Mouse (Mus musculus): ENCODE results near the gene Teddm2. TPM values are rescaled to one million over a fixed set of nuclear protein-coding genes. Genes with fewer than 3 reads are reported as not detected.
"Not testable (repeated sequence)": the region's sequence is repeated elsewhere in the genome, so short reads cannot be mapped to it uniquely, and the experiment has no call there.

The Teddm2 gene
- polyA plus RNA-seq, 1 experiment from 2014 or later, result 0.80 TPM

DNA sequence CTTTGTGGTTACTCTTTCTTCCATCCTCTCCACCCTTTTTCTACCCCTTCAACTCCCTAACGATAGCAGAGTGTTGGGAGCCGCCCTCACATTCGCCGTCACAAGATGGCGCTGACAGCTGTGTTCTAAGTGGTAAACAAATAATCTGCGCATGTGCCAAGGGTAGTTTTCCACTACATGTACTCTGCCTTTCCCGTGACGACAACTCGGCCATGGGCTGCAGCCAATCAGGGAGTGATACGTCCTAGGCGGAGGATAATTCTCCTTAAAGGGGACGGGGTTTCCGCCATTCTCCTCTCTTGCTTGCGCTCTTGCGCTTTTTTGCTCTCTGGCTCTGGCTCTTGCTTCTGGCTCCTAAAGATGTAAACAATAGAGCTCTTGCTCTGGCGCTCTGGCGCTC, 19.6 kb downstream of the Teddm2 start:
- H3K4me2 ChIP-seq (ENCODE audit: low read length); H3K27ac ChIP-seq (replicated peaks; ENCODE audit: low read depth, low read length); H3K9me3 ChIP-seq (ENCODE audit: control insufficient read depth, low read length); H3K4me3 ChIP-seq (replicated peaks; ENCODE audit: low read depth, low read length); H3K36me3 ChIP-seq (ENCODE audit: control insufficient read depth, insufficient read depth, low read length); DNase-seq; ATAC-seq (ENCODE audit: low FRiP score, low TSS enrichment); H3K4me1 ChIP-seq (ENCODE audit: control insufficient read depth, insufficient read depth, low read length); H3K27me3 ChIP-seq (ENCODE audit: control insufficient read depth, insufficient read depth, low read length); H3K9ac ChIP-seq (replicated peaks; ENCODE audit: low read length): not testable (repeated sequence)
- WGBS, result 96% methylated on average over 17 of the region's 17 CpGs

DNA sequence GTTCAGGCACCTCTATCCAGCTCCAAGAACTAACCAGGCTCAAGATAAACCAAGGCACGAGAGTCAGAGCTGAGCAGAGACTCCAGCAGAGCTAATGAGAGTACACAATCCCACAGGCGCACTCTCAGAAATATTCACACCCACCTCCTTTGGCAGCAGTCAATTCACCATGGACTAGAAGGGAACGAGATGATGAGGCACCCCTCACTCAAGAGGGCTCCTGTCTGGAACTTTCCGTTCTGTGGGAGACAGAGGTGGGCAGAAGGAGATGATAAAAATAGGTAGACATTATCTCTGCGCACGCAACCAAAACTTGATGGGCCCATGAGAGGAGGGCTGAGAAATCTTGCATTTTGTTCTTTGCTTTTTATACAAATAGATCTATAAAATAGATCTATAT, 26.0 kb downstream of the Teddm2 start, which contains the start of gene Teddm1b:
Teddm1b (plus strand) TSS at position 301 of the 400 bp plus-strand sequence.
- Histone ChIP-seq H3K27ac (replicated peaks; ENCODE audit: low read depth, low read length) (no peak within 1 kb of the TSS), H3K27me3 (ENCODE audit: control insufficient read depth, insufficient read depth, low read length) (no peaks in the 10 kb centered on the region), H3K4me2 (ENCODE audit: low read length) (no peak within 1 kb of the TSS), H3K9ac (replicated peaks; ENCODE audit: low read length) (no peak within 1 kb of the TSS), H3K4me1 (ENCODE audit: control insufficient read depth, insufficient read depth, low read length) (no peaks in the 10 kb centered on the region), H3K9me3 (ENCODE audit: control insufficient read depth, low read length) (no peaks in the 10 kb centered on the region), H3K4me3 (replicated peaks; ENCODE audit: low read depth, low read length) (no peak within 1 kb of the TSS), H3K36me3 (ENCODE audit: control insufficient read depth, insufficient read depth, low read length) (no peaks in the 10 kb centered on the region)
- 87% methylated on average over 6 of the region's 6 CpGs for WGBS
- ATAC-seq (ENCODE audit: low FRiP score, low TSS enrichment) (no peak), DNase-seq (no peak)

DNA sequence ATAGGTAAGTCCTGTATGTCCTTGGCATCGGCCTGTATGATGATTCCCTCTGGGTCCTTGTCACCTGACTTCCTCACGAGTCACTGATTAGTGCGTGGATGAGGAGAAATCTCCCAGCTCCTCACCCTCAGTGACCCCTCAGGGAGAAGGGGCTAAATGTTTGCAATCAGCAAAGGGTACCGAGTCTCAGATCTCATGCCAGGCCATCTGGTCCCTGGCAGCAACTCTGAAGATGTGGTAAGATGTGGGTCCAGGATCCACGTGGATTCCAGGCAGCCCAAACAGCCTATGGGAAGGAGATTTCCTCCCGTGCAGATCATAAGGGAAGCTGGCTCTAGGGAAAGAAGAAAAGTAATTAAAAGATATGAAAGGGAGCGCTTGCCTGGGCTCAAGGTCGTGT, 44.1 kb downstream of the Teddm2 start:
- DNase-seq (no peak), ATAC-seq (ENCODE audit: low FRiP score, low TSS enrichment) (no peak)
- no peaks in the 10 kb centered on the region for H3K9me3 ChIP-seq (ENCODE audit: control insufficient read depth, low read length)

DNA sequence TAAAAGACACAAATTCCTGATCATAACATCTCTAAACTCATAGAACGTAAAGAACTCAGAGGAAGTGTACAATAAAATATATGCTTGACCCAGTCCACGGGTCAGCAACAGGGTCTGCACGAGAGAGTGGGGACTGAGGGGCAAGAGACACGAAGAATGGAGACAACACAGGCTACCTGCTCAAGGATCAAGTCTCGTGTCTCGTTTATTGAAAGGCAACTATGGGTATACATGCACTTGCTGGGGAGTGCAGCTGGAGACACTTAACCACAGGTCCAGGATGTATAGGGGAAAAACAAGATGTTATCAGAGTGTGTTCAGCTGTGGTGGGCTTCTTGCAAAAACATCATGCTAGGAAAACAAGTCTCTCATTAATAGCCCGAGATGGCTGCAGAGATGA, 47.3 kb downstream of the Teddm2 start:
- 91% methylated on average over 7 of the region's 7 CpGs for WGBS
- not testable (repeated sequence) for H3K4me1 ChIP-seq (ENCODE audit: control insufficient read depth, insufficient read depth, low read length); H3K9me3 ChIP-seq (ENCODE audit: control insufficient read depth, low read length); H3K9ac ChIP-seq (replicated peaks; ENCODE audit: low read length); H3K36me3 ChIP-seq (ENCODE audit: control insufficient read depth, insufficient read depth, low read length); DNase-seq; H3K4me2 ChIP-seq (ENCODE audit: low read length); H3K27ac ChIP-seq (replicated peaks; ENCODE audit: low read depth, low read length); ATAC-seq (ENCODE audit: low FRiP score, low TSS enrichment); H3K4me3 ChIP-seq (replicated peaks; ENCODE audit: low read depth, low read length); H3K27me3 ChIP-seq (ENCODE audit: control insufficient read depth, insufficient read depth, low read length)

More for the DNA sequence above, 44.1 kb downstream of the Teddm2 start:
- Histone ChIP-seq H3K4me3 (replicated peaks; ENCODE audit: low read depth, low read length) (no peak overlapping the region), H3K4me1 (ENCODE audit: control insufficient read depth, insufficient read depth, low read length) (no peaks in the 10 kb centered on the region), H3K36me3 (ENCODE audit: control insufficient read depth, insufficient read depth, low read length) (no peaks in the 10 kb centered on the region), H3K27ac (replicated peaks; ENCODE audit: low read depth, low read length) (no peak overlapping the region), H3K9ac (replicated peaks; ENCODE audit: low read length) (no peak overlapping the region), H3K4me2 (ENCODE audit: low read length) (no peak overlapping the region), H3K27me3 (ENCODE audit: control insufficient read depth, insufficient read depth, low read length) (no peaks in the 10 kb centered on the region)
- 81% methylated on average over 8 of the region's 8 CpGs for WGBS

DNA sequence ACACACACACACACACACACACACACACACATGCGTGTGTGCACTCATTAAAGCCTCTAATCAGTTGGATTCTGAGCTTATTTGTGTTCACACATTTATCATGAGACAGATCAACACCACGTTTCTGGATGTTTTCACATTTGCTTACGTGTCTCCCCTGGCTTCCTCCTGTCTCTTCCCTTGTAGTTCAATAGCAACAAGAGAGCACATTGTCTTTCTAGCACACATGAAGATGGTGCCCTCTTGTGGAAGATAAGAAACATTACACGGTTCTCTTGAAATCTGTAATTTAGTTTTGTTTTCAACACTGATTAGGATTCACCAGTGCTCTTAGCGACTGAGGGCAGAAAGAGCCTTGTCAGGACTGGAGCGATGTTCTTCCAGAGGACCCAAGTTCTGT, 53.2 kb downstream of the Teddm2 start:
- Histone ChIP-seq H3K36me3 (ENCODE audit: control insufficient read depth, insufficient read depth, low read length) (no peaks in the 10 kb centered on the region), H3K4me1 (ENCODE audit: control insufficient read depth, insufficient read depth, low read length) (no peaks in the 10 kb centered on the region), H3K27me3 (ENCODE audit: control insufficient read depth, insufficient read depth, low read length) (no peaks in the 10 kb centered on the region), H3K9me3 (ENCODE audit: control insufficient read depth, low read length) (no peaks in the 10 kb centered on the region), H3K4me3 (replicated peaks; ENCODE audit: low read depth, low read length) (no peak overlapping the region), H3K27ac (replicated peaks; ENCODE audit: low read depth, low read length) (no peak overlapping the region), H3K4me2 (ENCODE audit: low read length) (no peak overlapping the region), H3K9ac (replicated peaks; ENCODE audit: low read length) (no peak overlapping the region)
- DNase-seq, result peak; percentile 84
- no peak for ATAC-seq (ENCODE audit: low FRiP score, low TSS enrichment)
- WGBS, result 34% methylated on average over 6 of the region's 6 CpGs

DNA sequence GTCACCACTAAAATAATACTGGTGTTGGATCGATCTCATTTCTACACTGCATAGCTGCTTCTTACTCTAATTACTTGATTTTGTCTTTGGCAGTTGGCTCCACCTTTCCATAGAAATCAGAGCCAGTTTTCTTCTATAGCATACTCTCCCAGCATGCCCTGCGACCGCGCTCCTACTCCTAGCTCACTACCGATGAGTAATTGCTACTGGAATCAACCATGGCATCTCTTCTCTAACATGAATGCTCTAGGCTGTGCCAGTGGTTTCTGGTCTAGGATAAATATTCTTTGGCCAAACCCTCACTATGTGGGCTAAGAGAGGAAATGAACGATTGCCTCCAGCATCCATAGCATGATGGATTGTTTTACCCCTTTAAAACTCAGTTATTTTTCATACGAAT, 53.6 kb downstream of the Teddm2 start:
- Histone ChIP-seq H3K4me1 (ENCODE audit: control insufficient read depth, insufficient read depth, low read length) (no peaks in the 10 kb centered on the region), H3K4me2 (ENCODE audit: low read length) (no peak overlapping the region), H3K9me3 (ENCODE audit: control insufficient read depth, low read length) (no peaks in the 10 kb centered on the region), H3K4me3 (replicated peaks; ENCODE audit: low read depth, low read length) (no peak overlapping the region), H3K9ac (replicated peaks; ENCODE audit: low read length) (no peak overlapping the region), H3K27me3 (ENCODE audit: control insufficient read depth, insufficient read depth, low read length) (no peaks in the 10 kb centered on the region), H3K27ac (replicated peaks; ENCODE audit: low read depth, low read length) (no peak overlapping the region), H3K36me3 (ENCODE audit: control insufficient read depth, insufficient read depth, low read length) (no peaks in the 10 kb centered on the region)
- DNase-seq (no peak), ATAC-seq (ENCODE audit: low FRiP score, low TSS enrichment) (no peak)
- 90% methylated on average over 7 of the region's 7 CpGs for WGBS

DNA sequence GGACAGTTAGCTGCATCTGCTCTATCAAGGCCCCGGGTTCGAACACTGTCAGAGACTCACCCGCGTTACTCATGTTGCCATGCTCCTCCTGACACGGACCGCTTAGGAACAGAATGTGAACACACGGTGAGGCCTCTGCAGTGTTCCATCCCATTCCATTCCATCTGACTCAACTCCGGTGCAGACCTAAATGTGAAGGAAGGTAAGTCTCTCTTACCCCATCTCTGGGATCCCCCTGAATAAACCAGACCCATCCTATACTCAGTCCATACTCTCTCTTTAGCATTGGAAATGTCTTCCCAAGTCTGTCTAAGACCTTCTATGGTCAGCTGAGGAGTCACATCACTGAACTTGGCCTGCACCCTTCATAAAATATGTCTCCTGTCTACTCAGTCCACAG, 56.0 kb downstream of the Teddm2 start, which contains the start of gene Rgsl1:
Rgsl1 (minus strand) TSS at position 101 of the 400 bp plus-strand sequence.
- no peak within 1 kb of the TSS for H3K9ac ChIP-seq (replicated peaks; ENCODE audit: low read length)
- H3K9me3 ChIP-seq (ENCODE audit: control insufficient read depth, low read length), result no peaks in the 10 kb centered on the region
- no peaks in the 10 kb centered on the region for H3K36me3 ChIP-seq (ENCODE audit: control insufficient read depth, insufficient read depth, low read length)
- H3K4me2 ChIP-seq (ENCODE audit: low read length), result no peak within 1 kb of the TSS
- no peaks in the 10 kb centered on the region for H3K27me3 ChIP-seq (ENCODE audit: control insufficient read depth, insufficient read depth, low read length)
- H3K4me3 ChIP-seq (replicated peaks; ENCODE audit: low read depth, low read length), result no peak within 1 kb of the TSS
- ATAC-seq (ENCODE audit: low FRiP score, low TSS enrichment) (no peak), DNase-seq (no peak)
- H3K4me1 ChIP-seq (ENCODE audit: control insufficient read depth, insufficient read depth, low read length), result no peaks in the 10 kb centered on the region
- WGBS, result 97% methylated on average over 8 of the region's 8 CpGs
- H3K27ac ChIP-seq (replicated peaks; ENCODE audit: low read depth, low read length), result no peak within 1 kb of the TSS

DNA sequence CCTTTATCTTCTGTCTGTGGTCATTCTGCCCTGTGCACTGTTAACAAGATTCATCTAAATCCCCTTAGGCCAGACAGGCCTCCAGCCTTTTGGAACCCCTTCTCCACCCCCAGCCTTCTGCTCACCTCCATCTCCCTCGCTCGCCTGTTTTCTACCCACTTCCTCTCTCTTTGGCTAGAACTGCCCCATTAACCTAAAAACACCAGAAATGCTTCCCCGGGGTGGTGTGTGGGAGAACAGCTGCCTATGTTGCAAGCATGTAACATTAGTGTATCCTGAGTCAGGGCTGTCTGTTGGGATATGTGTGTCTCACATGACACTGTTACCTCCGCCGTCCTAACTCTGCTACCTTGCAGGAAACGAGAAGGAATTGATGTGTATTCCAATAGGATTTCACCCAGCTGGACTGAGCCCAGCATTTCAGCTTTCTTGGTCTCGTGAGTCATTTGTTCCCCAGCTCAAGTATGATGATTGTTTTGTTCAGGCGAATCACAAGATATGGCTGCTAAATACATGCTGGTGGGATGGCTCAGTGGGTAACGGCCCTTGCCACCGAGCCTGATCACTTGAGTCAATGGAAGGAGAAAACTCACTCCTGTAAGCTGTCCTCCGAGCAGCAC, 57.8 kb downstream of the Teddm2 start:
- no peaks in the 10 kb centered on the region for H3K36me3 ChIP-seq (ENCODE audit: control insufficient read depth, insufficient read depth, low read length)
- H3K9ac ChIP-seq (replicated peaks; ENCODE audit: low read length), result no peak overlapping the region
- H3K27me3 ChIP-seq (ENCODE audit: control insufficient read depth, insufficient read depth, low read length), result no peaks in the 10 kb centered on the region
- DNase-seq (no peak), ATAC-seq (ENCODE audit: low FRiP score, low TSS enrichment) (no peak)
- H3K4me1 ChIP-seq (ENCODE audit: control insufficient read depth, insufficient read depth, low read length), result no peaks in the 10 kb centered on the region
- no peaks in the 10 kb centered on the region for H3K9me3 ChIP-seq (ENCODE audit: control insufficient read depth, low read length)
- no peak overlapping the region for H3K4me2 ChIP-seq (ENCODE audit: low read length)
- H3K4me3 ChIP-seq (replicated peaks; ENCODE audit: low read depth, low read length), result no peak overlapping the region
- no peak overlapping the region for H3K27ac ChIP-seq (replicated peaks; ENCODE audit: low read depth, low read length)
- WGBS, result 88% methylated on average over 11 of the region's 11 CpGs

DNA sequence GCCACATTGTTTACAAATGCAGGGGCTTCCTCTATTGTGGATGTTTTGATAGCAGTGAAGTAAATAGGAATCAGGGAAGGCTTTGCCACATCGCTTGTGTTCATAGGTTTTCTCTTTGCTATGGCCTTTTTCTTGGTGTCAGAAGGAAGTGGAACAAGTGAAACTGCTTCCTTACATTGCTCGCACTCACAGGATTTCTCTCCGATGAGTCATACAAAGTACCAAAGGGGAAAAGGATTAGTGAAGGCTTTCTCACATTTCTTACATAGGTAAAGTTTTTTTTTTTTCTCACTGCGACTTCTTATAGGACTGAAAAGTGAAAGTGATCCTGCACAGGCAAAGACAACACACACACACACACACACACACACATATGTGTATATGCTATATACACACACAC, 64.0 kb downstream of the Teddm2 start:
- no peak for DNase-seq
- no peaks in the 10 kb centered on the region for H3K4me1 ChIP-seq (ENCODE audit: control insufficient read depth, insufficient read depth, low read length)
- H3K27ac ChIP-seq (replicated peaks; ENCODE audit: low read depth, low read length), result no peak overlapping the region
- ATAC-seq (ENCODE audit: low FRiP score, low TSS enrichment), result no peak
- no peaks in the 10 kb centered on the region for H3K9me3 ChIP-seq (ENCODE audit: control insufficient read depth, low read length)
- H3K4me3 ChIP-seq (replicated peaks; ENCODE audit: low read depth, low read length), result no peak overlapping the region
- no peaks in the 10 kb centered on the region for H3K36me3 ChIP-seq (ENCODE audit: control insufficient read depth, insufficient read depth, low read length)
- no peaks in the 10 kb centered on the region for H3K27me3 ChIP-seq (ENCODE audit: control insufficient read depth, insufficient read depth, low read length)
- H3K9ac ChIP-seq (replicated peaks; ENCODE audit: low read length), result no peak overlapping the region
- 89% methylated on average over 4 of the region's 4 CpGs for WGBS
- H3K4me2 ChIP-seq (ENCODE audit: low read length), result no peak overlapping the region
